Mouse (Mus musculus) kidney, embryonic 16.5 days (tissue): ENCODE data around the gene Gm20388. TPM values are rescaled to one million over a fixed set of nuclear protein-coding genes. Genes with fewer than 3 reads are reported as not detected.

Experiments
- ATAC-seq: fragments of 200-750 bp; cut with Nextera tagmentation; 2 replicates; pipeline ENCODE4 v1.8.0; 2017; ENCODE audit warnings: moderate TSS enrichment; ENCODE audit not compliant: low FRiP score, low TSS enrichment
- H3K27ac ChIP-seq: fragments of 300-500 bp; sonication (generic); 2 replicates; pipeline ENCODE4 v1.5.1; 2014; ENCODE audit warnings: low read length
- H3K27me3 ChIP-seq: fragments of 300-500 bp; sonication (generic); 2 replicates; pipeline ENCODE4 v1.6.1; 2014; ENCODE audit warnings: low read length, control low read depth, mixed read lengths; ENCODE audit not compliant: insufficient read depth
- H3K36me3 ChIP-seq: fragments of 300-500 bp; sonication (generic); 2 replicates; pipeline ENCODE4 v1.6.1; 2014; ENCODE audit warnings: low read length, control low read depth, mixed read lengths; ENCODE audit not compliant: insufficient read depth
- H3K4me1 ChIP-seq: fragments of 300-500 bp; sonication (generic); 2 replicates; pipeline ENCODE4 v1.6.1; 2014; ENCODE audit warnings: low read length, control low read depth, mixed read lengths; ENCODE audit not compliant: insufficient read depth
- H3K4me2 ChIP-seq: fragments of 300-500 bp; sonication (generic); replicated peaks from 2 replicates; pipeline ENCODE4 v1.6.1; 2014; ENCODE audit warnings: low read depth, low read length
- H3K4me3 ChIP-seq: fragments of 300-500 bp; sonication (generic); 2 replicates; pipeline ENCODE4 v1.5.1; 2014; ENCODE audit warnings: mild to moderate bottlenecking, low read length
- H3K9ac ChIP-seq: fragments of 300-500 bp; sonication (generic); replicated peaks from 2 replicates; pipeline ENCODE4 v1.6.1; 2014; ENCODE audit warnings: low read length
- H3K9me3 ChIP-seq: fragments of 300-500 bp; sonication (generic); 2 replicates; pipeline ENCODE4 v1.6.1; 2016; ENCODE audit warnings: low read length, control low read depth
- WGBS: fragments of 180-500 bp; shearing (Covaris S2); extraction: QIAGEN DNeasy Blood & Tissue Kit; methylation state at CpG from one replicate; pipeline ENCODE4 v1.1.7; 2014; 5-methylcytosine and 5-hydroxymethylcytosine counted together
- polyA plus RNA-seq: library from polyadenylated mRNA; unstranded; fragments of >200 nt; fragmentation: Nextera tagmentation; extraction: Ambion mirVana; gene quantifications from 2 replicates; pipeline ENCODE4 v1.2.1, GENCODE M21; 2015

Gm20388 gene
- polyA plus RNA-seq, 1 experiment from 2014 or later, result 7.7 TPM

DNA sequence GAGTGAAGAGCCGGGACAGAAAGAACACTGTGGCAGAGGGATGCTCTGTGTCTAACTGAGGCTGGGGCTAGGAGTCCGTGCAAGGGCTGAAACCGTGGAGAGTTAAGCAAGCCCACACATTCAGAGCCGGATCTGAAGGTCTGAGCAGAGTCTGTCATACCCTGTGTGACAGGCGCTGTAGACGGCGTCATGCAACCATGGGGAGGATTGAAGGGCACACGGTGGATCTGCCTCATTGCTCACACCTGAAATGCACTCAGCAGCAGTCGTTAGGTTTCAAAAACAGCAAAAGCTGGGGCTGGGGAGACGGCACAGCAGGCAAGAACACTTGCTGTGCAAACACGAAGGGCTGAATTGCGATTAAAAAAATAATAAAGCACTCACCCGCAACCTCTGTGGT, 433.9 kb downstream of the Gm20388 start:
- WGBS, result 21% methylated on average over 13 of the region's 13 CpGs
- H3K4me3 ChIP-seq, result no peak overlapping the region
- no peaks in the 10 kb centered on the region for H3K9me3 ChIP-seq
- no peak overlapping the region for H3K4me2 ChIP-seq
- no peaks in the 10 kb centered on the region for H3K36me3 ChIP-seq
- no peak overlapping the region for H3K9ac ChIP-seq
- H3K27me3 ChIP-seq, result no peaks in the 10 kb centered on the region
- ATAC-seq, result no peak
- H3K4me1 ChIP-seq, result peaks cover 70% of the 10 kb centered on the region
- 0 out of 2 replicates have a peak overlapping the region, but pooled peaks have one; percentile 4 for H3K27ac ChIP-seq

GRCm38 (mm10) chr8:120347734-120348341, 437.2 kb downstream of the Gm20388 start:
- WGBS, result 65% methylated on average over 21 of the region's 21 CpGs
- Histone ChIP-seq H3K4me3 (no peak overlapping the region), H3K27ac (no peak overlapping the region), H3K9ac (no peak overlapping the region), H3K4me2 (no peak overlapping the region), H3K9me3 (no peaks in the 10 kb centered on the region), H3K27me3 (no peaks in the 10 kb centered on the region), H3K4me1 (peaks cover 82% of the 10 kb centered on the region), H3K36me3 (no peaks in the 10 kb centered on the region)
- no peak for ATAC-seq

DNA sequence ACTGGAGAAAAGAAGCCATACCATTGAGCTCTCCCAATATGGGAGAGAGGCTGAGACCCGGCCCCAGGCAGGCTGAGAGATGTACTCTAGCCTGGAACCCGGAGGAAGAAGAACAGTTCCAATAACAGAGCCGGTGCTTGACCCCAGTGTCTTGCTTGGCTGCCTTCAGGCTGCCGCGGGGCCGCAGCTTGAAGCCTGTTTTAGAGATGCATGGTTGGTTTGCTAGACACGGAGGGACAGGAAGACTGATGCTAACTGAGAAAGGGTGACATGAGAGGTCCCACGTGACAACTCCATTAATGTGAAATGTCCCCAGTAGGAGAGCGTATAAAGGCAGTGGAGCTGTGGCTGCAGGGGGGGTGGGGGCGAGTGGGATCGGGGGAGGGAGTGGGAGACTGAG, 438.3 kb downstream of the Gm20388 start:
- peaks cover 87% of the 10 kb centered on the region for H3K4me1 ChIP-seq
- 19% methylated on average over 11 of the region's 11 CpGs for WGBS
- no peak overlapping the region for H3K9ac ChIP-seq
- no peaks in the 10 kb centered on the region for H3K9me3 ChIP-seq
- H3K4me3 ChIP-seq, result no peak overlapping the region
- ATAC-seq, result no peak
- H3K4me2 ChIP-seq, result no peak overlapping the region
- H3K36me3 ChIP-seq, result no peaks in the 10 kb centered on the region
- no peaks in the 10 kb centered on the region for H3K27me3 ChIP-seq
- no peak overlapping the region for H3K27ac ChIP-seq

GRCm38 (mm10) chr8:120351332-120352071, 440.9 kb downstream of the Gm20388 start:
- peak overlapping the region; percentile 50; the same call in 1 of the 2 replicates for H3K27ac ChIP-seq
- H3K36me3 ChIP-seq, result no peaks in the 10 kb centered on the region
- H3K27me3 ChIP-seq, result no peaks in the 10 kb centered on the region
- no peak for ATAC-seq
- no peaks in the 10 kb centered on the region for H3K9me3 ChIP-seq
- H3K4me1 ChIP-seq, result peaks cover 74% of the 10 kb centered on the region
- H3K4me3 ChIP-seq, result no peak overlapping the region
- H3K9ac ChIP-seq, result no peak overlapping the region
- H3K4me2 ChIP-seq, result no peak overlapping the region
- 24% methylated on average over 7 of the region's 7 CpGs for WGBS

DNA sequence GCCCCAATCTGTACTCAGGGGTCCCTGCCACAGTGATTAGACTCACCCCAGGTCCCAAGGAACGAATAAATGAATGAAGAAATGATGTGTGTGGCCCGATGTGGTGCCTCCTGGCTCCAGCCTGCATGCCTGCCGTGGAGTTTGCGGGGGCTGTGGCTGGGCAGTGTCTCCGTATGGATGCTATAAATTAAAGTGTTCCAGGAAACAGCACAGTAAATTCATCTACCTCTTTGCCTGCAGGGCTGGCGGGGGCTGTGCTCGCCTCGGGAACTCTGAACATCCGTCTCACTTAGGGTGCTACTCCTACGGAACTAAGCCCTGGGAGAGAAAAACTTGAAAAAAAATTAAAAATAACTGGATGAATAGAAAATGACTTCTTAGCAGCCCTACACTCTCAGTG, 441.5 kb downstream of the Gm20388 start:
- ATAC-seq, result no peak
- 10% methylated on average over 10 of the region's 10 CpGs for WGBS
- Histone ChIP-seq H3K27me3 (no peaks in the 10 kb centered on the region), H3K4me1 (peaks cover 69% of the 10 kb centered on the region), H3K27ac (peak overlapping the region; percentile 50; the same call in 1 of the 2 replicates), H3K4me2 (no peak overlapping the region), H3K36me3 (no peaks in the 10 kb centered on the region), H3K4me3 (no peak overlapping the region), H3K9ac (no peak overlapping the region), H3K9me3 (no peaks in the 10 kb centered on the region)

GRCm38 (mm10) chr8:120356067-120356466, 445.4 kb downstream of the Gm20388 start:
- Histone ChIP-seq H3K27me3 (no peaks in the 10 kb centered on the region), H3K4me3 (no peak overlapping the region), H3K36me3 (no peaks in the 10 kb centered on the region), H3K4me1 (peaks cover 43% of the 10 kb centered on the region), H3K4me2 (no peak overlapping the region), H3K9me3 (no peaks in the 10 kb centered on the region), H3K9ac (no peak overlapping the region), H3K27ac (no peak overlapping the region)
- whole genome bisulfite sequencing, result 47% methylated on average over 9 of the region's 9 CpGs
- no peak for ATAC-seq

- no peak overlapping the region for H3K4me3 ChIP-seq
- no peaks in the 10 kb centered on the region for H3K9me3 ChIP-seq
- H3K9ac ChIP-seq, result no peak overlapping the region
- WGBS, result 86% methylated on average over 6 of the region's 6 CpGs
- ATAC-seq, result no peak
- H3K27ac ChIP-seq, result no peak overlapping the region
- H3K4me2 ChIP-seq, result no peak overlapping the region
- H3K4me1 ChIP-seq, result peaks cover 32% of the 10 kb centered on the region
- H3K36me3 ChIP-seq, result no peaks in the 10 kb centered on the region
- no peaks in the 10 kb centered on the region for H3K27me3 ChIP-seq
Observed at GRCm38 (mm10) chr8:120357504-120357903, 446.9 kb downstream of the Gm20388 start.

GRCm38 (mm10) chr8:120361301-120361700, 450.7 kb downstream of the Gm20388 start:
- Histone ChIP-seq H3K36me3 (no peaks in the 10 kb centered on the region), H3K4me2 (no peak overlapping the region), H3K4me1 (peaks cover 30% of the 10 kb centered on the region), H3K27ac (no peak overlapping the region), H3K4me3 (no peak overlapping the region), H3K9me3 (no peaks in the 10 kb centered on the region), H3K27me3 (no peaks in the 10 kb centered on the region), H3K9ac (no peak overlapping the region)
- WGBS, result 71% methylated on average over 6 of the region's 8 CpGs
- no peak for ATAC-seq

GRCm38 (mm10) chr8:120363552-120364071, 453.0 kb downstream of the Gm20388 start:
- no peaks in the 10 kb centered on the region for H3K36me3 ChIP-seq
- peak; percentile 36; the same call in 1 of the 2 replicates for ATAC-seq
- H3K4me1 ChIP-seq, result peaks cover 34% of the 10 kb centered on the region
- H3K27me3 ChIP-seq, result peaks cover 5% of the 10 kb centered on the region; the same call in 1 of the 2 replicates
- 35% methylated on average over 10 of the region's 10 CpGs for WGBS
- H3K4me2 ChIP-seq, result no peak overlapping the region
- H3K27ac ChIP-seq, result peak overlapping the region; percentile 52
- H3K9ac ChIP-seq, result no peak overlapping the region
- no peak overlapping the region for H3K4me3 ChIP-seq
- H3K9me3 ChIP-seq, result no peaks in the 10 kb centered on the region
